Mouse (Mus musculus) embryo, embryonic 11.5 days (tissue): ENCODE data around the gene Elp4.

Experiments
- DNase-seq: peaks from one replicate; pipeline ENCODE4 v3.0.0-alpha.2; 2012; ENCODE audit warnings: low read depth, low spot score

Elp4 gene

DNA sequence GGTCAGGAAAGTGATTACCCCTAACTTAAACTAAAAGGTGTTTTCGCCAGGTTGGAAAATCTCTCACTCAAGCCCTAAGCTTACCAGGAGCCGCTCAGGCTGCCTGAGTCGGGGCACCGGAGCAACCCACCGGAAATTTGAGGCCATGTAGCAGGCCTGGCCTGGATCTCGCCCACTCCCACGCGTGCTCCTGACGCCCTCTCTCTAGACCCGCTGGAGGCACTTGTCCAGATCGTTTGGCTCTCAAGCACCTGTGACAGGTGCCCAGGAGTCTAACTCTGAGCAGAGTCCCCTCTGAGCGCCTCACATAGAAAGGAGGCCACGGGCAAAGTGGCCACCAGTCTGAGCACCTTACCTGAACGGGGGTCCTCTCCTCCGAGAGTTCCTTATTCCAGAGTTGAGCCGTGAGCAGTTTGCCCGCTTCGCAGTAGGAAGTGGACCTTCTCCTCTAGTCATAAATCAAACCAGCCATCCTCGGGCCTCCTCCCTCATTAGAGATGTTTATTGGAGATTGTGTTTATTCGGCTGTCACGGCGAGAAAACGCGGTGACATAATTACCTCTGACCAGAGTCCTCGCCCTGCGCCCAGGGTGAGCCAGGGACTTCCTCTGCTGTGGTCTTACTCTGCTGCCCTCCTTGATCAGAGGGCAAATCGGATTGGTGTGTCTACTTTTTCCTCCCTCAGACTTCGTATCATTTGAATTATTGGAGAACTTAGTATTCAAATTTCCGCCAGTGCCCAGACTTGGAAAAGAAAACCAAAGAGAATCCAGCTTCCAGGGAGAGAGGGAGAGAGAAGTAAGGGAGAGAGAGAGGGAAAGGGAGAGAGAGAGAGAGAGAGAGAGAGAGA, 234.3 kb downstream of the Elp4 start:
- no peak for DNase-seq

DNA sequence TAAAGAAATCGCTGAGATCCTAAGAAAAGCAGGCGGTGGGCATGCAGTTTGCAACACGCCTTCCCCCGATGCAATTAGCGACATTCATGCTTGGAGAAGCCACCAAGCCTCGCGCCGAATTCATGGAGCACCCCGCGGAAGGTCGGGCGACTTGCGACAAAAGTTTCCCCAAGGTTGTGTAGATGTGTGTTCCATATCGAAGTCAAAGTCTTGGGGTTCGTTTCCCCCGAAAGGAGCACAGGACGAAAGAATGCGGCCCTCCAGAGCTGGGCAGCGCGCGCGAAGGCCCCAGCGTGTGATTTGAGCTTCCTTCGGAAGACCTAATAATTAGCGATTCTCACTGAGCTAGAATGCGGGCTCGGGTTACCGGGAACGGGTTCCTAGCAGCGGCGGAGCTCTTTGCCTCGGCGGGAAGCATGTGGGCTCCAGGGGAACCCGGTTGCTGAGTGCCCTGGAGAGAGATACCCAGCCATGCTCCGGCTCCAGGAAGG, 234.9 kb downstream of the Elp4 start:
- DNase-seq, result no peak

DNA sequence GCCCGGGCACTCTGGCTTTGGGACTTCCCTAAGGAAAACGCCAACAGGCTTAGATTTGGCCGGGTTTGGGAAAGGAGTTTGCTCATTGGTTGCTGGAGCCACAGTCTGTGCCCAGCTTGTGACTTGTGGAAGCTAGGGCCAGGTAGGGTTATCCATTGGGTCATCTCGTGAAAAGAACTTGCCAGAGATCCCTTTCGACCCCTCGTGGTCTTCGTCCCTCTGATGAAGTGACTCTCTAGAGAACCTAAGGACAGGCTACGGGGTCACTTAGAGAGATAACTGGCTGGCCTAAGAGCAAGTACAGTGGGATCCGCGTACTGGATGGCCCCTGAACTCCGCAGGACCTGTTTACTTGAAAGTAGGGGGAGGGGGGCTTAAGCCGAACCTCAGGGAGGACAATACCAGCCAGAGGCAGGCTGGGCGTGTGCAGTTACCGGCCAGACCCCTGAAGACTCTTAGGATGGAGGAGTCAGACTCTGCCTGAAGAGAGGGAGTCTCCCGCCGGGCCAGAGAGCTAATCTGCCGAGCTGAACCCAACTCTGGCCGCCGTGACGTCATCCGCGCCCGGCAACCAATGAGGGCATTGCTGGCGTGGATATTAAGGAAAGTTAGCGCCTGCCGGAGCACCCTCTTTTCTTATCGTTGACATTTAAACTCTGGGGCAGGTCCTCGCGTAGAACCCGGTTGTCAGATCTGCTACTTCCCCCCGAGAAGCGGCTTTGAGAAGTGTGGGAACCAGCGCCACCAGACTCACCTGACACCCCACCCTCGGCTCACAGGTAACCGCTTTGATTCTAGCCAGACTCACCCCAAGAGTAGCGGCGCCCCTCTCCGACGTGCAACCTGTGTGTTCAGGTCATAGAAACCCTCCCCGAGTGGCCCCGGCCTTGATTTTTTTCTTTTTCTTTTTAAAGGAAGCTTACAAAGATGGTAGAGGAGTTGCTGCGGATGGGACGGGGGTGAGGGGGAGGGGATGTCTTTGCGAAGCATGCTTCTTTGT, 235.8 kb downstream of the Elp4 start, which contains the start of gene Pax6:
Gene Pax6 (plus strand): TSS at position 630 of the 1,000 bp plus-strand sequence.
- no peak for DNase-seq

DNA sequence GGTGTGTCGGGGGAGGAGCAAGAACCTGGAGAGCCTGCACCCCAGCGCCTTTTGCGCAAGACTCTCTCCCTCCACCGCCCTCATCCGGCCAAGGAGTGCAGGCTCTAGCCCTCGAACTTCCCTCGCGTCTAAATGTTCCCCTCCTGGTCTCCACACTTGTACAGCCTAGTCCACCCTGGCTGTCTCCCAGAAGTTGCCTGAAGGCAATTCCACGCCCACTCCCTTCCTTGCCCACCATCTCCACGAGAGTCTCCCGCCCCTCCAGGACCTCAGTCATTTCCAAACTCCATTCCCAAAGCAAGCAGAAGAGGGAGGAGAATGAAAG, 236.8 kb downstream of the Elp4 start:
- DNase-seq, result no peak

DNA sequence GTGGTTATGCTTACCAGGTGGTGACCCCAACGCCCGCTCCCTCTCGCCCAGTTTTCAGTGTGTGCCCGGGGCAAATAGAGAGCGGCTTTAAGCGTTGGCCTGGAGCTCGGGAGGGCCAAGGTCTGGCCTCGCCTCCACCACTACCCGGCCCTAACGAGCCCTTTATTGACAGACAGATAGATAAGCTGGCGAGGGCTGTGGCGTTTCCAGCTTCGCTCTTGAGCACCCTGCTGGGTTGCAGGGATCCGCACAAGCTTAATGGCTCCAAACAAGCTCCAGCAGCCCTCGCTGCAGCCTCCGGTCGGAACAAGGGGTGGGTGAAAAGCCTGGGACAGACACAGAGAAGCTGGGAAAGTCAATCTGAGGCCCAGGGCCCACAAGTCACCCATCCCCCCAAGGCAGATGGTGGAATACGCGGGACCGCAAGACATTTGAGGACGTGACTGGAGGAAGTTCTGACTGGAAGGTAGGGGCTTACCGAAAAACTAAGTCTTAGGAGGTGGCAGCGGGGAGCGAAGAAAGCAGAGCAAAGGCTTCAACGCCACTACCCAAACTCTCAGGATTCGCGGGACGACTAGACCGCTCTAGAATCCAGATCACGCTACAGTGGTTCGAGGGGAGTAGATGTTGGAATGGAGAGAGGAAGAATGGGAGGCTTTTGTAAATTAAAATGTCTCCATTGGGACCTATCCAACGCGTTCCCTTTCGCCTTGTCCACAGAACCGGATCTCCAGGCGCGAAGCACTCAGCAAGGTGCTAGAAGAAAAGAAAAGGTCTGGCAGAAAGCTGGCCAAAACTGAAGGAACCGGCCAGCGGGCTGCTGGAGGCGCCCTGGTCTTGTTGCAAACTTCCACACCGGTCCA, 237.4 kb downstream of the Elp4 start:
- DNase-seq, result no peak

DNA sequence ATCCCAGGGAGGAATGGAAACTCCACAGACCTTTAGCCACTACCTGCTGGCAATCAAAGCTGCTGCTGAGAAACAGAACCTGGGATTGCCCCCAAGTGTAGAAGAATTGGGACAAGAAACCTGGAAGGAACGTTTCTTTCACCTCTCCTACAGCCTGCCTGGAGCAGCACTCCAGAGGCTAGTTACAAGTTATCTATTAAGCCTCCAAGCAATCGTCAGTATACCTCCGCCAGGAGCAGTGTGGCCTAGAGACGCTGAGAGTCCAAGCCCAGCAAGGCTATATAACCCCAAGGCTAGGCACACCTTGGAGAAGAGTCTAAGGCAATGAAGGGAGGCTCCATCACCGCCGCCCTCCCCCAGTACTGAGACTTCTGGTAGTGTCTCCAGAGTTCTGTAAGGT, 238.0 kb downstream of the Elp4 start:
- DNase-seq, result no peak

DNA sequence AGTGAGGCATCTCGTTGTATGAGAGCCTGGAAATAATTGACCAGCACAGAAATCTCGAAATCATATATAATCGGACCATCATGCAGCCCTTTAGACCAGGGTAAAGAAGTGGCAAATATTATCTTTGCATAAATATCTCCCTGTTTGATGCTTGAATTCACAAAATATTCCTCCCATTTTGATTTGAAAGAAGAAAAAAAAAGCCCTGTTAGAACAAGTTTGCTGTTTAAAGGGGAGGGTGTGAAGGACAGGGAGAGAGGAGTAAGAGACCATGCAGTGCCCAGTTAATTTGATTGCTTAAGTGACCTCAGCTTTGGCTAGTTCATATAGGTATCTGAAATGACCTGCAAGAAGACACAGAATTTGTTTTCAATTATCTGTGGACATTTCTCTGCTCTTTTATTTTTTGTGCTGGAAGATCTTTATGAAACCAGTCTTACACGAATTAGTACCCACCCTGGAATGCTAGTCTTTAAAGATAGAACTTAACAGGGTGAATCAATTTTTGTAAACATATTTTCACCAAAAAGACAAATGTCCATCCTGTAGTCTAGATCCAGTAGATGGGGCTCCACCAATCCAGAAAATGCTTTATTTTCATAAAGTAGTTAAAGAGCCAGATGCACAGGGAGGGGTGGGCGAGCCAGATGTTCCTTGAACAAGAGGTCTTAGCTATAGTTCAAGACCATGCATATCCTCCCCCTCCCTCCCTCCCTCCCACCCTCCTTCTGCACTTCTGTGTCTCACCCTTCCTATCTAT, 238.7 kb downstream of the Elp4 start:
- DNase-seq, result no peak

DNA sequence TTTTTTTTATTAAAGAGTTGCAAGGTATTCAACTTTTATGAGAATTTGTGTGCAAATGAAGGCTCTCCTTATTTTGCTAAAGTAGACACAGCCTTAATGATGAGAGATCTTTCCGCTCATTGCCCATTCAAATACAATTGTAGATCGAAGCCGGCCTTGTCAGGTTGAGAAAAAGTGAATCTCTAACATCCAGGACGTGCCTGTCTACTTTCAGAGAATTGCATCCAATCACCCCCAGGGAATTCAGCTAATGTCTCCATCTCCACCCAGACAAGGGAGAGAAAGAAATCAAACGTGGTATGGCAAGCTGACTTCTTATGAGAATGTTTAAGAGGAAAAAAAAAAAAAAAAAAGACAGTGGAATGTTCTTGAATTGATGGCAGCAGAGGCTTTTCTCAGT, 239.4 kb downstream of the Elp4 start:
- DNase-seq, result no peak

DNA sequence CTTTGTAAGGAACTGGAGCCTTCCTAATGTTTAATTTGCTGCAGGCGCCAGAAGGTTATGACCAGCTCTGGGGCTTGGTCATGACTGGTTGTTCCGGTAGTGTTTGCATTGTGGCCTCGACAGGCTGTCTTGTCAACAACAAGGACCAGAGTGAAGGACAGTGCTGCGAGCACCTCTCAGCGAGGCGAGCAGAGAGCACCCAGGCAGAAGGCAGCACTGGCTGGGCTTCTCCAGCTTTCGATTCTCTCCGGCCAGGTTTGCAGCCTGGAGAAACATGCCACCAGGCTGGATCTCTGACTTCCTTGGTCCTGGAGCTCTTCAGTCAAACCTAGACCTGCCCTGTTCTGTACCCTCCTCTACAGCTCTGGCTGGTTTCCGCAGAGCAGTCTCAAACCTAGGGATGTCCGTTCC, 241.3 kb downstream of the Elp4 start:
- no peak for DNase-seq

DNA sequence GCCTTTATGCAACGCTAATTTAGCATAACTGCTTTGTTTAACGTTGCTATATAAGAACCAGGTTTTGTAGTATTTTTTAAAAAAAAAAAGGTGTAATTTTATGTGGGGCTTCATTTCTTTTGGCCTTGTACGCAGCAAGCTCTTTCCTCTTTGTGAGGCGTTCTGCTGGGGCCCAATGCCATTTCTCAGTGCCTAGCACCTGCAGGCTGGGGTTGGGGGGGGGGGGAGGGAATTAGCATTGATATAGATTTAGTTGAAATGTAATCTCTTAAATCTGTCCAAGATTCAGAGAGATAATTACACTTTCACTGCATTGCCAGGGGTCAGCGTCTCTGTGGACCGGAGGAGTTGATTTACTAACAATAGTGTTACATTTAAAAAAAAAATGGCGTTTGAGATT, 241.8 kb downstream of the Elp4 start:
- no peak for DNase-seq

DNA sequence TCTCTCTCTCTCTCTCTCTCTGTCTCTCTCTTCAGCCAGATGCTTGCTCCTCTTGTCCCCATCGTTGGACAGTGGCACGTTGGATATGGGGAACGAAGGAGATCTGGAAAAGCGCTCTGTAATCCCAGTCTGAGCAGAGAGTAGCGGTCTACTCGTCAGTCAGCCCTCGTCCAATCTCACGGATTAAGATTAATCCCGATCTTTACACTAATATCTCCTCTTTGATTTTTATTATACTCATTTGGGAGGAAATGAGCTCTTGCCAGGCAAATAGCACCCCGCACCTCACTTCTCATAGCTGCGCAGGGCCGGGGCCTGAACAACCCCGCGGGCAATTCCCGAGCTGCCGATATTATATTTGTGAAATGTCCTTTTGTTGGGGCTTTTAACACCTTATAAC, 242.2 kb downstream of the Elp4 start:
- DNase-seq, result no peak

DNA sequence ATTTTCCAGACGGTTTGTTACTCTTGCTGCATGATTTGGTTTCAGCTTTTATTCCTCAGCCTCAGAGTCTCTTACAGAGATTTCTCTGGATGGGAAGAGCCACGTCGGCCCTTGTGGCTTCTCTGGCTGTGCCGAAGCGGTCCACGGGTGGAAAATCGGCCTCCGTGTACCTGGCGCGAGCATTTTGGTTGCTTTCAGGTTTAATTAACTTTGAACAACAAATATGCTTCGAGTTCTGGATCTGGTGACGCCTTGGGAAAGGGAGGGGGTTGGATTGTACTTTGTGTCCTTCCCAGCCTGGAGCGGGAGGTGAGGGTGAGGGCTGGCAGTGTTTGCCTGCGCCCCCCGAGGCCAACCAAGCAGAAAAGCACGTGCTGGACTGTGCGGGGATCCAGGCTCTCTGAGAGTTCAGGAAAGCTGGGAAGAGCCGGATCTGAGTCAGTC, 242.7 kb downstream of the Elp4 start:
- DNase-seq, result no peak

DNA sequence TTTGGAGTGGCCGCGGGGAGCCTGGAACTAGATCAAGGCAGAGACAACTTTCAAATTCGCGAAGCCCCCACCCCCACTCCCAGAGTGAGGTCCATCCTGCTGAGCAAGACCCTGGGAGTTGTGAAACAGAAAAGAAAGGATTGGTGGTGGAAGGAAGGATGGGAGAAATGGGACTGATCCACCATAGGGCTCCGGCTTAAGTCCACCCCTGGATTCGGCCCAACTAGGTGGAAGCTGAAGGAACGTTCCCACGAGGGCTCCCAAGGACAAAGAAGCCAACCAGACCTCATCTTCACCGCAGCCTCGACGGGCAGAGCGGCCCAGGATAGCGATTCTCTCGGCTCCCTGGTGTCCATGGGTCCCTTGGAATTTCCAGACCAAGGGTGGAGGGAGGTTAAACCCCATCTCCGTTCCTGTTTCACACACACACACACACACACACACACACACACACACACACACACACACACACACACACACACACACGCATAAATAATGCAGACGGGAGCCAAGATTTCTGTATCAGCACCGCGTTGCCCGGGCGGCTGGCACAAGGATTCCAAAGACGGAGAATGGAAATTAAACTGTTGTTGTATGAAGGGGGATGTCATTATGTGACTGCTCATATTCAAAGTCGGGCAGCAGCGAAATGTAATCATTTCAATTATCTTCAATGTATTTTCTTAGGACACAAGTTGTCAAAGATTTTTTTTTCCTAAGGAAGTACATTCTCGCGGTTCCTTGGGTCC, 243.3 kb downstream of the Elp4 start:
- DNase-seq, result no peak

DNA sequence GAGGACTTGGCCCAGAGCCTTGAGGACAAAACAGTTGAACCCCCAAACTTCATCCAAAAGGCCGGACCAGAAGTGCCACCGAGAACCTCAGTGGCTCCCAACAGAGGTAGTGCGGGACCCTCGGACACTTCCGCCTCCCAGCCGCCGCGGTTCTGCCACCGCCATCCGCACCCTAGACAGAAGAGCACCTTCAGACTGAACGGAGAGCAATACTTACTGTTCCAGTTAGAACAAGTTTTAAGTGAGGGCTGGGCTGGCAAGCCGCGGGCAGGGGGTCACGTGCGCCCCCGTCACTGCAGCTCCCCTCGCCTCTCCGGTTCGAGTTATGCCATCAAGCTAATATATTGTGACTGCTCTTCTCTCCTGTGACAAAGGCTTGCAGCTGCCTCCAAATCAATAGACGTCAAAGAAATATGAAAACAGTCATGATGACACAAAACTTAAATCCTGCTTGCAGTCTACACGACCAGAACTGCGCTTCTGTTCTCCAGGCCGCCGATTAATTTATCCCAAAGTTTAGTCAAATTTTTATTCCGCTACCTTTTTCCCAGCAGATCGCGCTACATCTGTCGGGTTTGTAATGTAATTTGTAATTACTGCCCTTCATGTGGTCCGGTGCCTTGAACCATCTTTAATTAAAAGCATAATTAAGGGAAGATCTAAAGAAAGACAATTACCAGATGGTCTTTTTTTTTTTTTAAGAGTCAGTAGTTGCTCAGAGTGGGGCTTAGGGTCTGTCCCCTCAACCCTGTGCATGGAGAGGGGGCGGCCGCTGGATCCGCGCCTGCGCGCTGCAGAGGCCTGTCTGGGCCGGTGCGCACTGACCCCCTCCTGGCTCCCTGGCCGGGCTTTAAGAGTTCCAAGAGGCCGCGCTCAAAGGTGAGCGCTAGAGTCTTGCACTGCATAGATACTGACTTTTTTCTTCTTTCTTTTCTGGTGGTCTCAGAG, 244.2 kb downstream of the Elp4 start:
- no peak for DNase-seq

DNA sequence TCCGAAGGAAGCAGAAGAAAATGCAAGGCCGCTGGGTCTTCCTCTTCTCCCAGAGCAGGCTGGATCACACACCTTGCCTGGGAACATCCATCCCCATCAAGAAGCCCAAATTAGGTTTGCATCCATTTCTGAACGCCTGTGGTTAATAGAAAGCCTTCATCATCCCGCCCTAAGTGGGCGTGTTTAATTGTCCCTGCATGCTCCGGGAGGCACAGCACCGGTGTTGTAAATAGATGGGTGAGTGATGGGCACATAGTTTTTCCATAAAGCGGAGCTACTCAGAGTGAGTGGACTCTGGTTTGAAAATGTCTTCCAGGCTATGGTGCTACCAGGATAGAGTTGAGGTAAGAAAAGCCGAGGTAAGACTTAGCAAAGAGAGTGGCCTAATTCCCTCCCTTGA, 245.0 kb downstream of the Elp4 start:
- DNase-seq, result no peak

DNA sequence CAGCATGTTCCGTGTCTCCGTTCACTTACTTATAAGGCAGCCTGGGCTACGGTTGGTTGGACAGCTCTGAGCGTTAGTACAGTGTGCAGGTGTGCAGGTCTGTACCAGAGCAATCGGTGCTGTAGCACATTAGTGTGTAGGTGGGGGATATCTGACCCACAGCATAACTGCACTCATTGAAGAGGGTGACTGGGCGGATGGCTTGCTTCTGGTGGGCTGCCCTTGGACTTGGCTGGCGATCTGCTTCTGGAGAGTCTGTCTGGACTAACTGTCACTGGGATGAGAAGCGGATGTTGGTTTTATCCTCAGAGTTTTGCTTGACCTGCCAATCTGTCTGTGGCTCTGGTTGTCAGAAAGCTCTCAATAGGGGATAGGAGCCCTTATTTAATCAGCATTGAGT, 247.9 kb downstream of the Elp4 start:
- DNase-seq, result no peak
